Mouse (Mus musculus): Measurements from ENCODE around the gene Slc9a3r1.

The Slc9a3r1 gene

DNA sequence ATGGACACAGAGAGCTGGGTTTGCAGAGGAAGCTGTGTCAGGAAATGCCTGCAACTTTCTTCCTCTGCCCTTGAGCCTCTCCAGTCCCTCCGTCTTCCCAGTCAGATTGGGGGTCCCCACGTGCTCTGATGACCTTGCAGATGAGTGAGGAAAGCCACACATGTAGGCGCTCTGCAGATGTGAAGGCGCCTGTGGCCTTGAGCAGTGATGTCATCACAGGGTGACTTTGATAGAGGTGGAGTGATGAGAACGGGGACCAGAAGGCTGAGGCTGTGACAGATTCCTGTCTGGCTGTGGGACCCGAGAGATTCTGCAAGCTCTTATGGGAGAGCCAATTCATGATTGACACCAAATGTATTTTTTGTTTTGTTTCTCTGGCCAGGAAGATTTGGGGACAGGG, 60.7 kb downstream of the Slc9a3r1 start:
- no peak for DNase-seq (ENCODE audit: extremely low spot score, low spot score)

- DNase-seq (ENCODE audit: extremely low spot score, low spot score) = peak; percentile 78
Observed at GRCm38 (mm10) chr11:115224889-115225288, 61.7 kb downstream of the Slc9a3r1 start.

DNA sequence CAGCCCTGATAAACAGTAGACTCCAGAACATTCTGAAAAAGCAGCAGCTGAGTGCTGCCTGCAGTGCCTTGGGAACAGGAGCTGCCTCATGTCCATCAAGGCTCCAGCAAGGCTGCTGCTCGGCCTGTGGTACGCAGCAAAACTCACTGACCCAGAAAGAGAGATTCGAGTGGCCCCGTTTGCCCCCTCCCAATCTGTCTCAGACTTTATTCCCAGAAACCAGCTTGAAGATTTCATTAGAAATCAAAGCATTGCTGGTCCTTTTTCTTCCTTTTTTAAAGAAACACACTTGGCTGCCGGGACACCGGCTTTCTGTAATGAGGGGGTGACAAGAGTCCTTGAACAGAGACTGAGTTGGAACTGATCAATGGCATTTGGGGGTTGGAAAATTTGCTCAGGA, 62.2 kb downstream of the Slc9a3r1 start:
- no peak for DNase-seq (ENCODE audit: extremely low spot score, low spot score)

DNA sequence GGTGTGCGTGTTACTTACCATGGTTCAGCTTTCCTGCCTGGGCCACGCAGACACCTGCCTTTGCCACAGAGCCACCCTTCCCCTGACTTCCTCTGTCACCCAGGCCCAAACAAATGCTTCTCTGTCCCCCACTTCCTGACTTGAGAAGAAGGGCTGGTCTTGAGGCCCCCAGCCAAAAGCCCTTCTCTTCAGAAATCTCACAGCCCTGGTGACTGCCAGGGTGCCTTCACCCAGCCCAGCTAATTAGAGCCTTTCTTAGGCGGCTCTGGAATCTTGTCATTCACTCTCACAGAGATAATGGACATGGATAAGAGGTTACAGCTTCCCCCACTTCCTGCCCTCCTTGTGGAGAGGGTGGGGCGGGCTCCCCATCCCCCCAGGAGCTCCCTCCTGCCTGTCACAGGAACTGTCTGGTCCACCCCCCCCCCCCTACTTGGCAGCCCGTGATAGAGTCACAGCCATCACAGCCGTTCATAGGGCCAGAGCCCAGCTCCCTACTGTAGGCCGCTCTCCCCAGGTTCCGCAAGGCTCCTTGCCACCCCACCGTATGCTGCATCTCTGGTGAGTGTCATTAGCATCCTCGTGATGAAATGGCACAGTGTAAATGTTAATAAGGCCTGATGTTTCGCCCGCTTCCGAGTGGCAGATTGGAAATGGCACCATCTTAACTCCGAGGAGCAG, 63.8 kb downstream of the Slc9a3r1 start:
- DNase-seq (ENCODE audit: extremely low spot score, low spot score) = no peak

DNA sequence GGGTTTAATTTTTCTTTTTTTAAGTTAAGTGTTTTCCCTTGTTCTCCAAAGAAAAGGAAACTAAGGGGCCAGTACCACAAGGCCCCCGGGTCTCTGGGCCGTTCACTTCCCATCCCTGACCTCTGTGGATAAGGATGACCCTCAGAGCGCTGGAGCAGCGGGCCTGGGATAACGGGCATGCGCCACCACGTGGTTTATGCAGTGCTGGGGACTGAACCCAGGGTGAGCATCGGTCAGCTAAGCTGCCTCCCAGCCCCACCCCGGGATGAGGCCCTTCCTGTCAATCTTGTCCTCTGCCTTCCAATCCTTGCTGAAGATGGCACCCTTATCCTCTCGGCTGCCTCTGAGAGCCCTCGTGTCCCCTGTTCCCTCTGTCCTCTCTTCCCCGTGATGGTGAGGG, 64.5 kb downstream of the Slc9a3r1 start:
- DNase-seq (ENCODE audit: extremely low spot score, low spot score) = no peak

- DNase-seq (ENCODE audit: extremely low spot score, low spot score) = no peak
Observed at GRCm38 (mm10) chr11:115228430-115228829, 65.3 kb downstream of the Slc9a3r1 start.

DNA sequence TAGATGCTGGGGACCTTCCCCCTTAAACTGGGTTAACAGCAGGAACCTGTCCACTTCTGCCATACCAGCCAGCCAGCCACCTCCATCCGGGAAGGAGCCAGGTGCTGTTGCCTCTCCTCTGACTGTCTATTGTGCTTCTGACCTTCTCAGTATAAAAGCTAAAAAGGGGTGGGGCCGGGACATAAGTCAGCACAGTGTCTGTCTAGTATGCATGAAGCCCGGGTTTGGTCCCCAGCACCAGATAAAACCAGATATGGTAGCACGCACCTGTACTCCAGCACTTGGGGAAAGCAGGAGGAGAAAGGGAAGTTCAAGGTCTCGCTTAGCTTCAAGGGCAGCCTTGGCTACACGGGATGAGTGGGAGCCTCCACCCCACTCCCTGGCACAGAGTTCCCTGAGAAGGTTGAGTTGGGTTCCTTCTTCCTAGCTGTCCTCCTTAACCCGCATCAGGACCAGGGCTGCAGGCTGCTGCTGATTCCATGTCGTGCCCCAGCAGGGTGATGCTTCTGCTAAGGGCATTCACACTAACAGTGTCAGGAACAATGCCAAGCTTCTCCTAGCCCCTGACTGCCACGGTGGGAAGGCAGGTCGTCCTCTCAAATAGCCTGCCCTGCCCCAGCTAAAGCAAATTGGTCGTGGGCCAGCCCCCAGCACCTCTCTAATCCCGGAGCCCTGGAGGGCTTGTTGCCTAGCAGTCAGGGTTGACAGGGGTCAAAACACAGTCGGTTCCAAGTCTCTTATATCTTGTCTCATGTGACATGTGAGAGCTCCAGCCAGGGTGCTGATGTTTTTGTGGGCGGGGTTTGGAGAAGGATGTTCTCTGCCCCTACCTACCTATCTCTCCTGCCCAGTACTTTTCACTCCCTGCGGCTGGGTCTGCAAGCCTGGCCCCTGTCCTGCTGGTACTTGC, 66.1 kb downstream of the Slc9a3r1 start:
- no peak for DNase-seq (ENCODE audit: extremely low spot score, low spot score)

Measured in neural tube, embryonic 10.5 days (tissue).